Mouse (Mus musculus) frontal cortex, postnatal 25 days (tissue): ENCODE data around the gene Pacs1.

ENCODE experiments used
- DNase-seq, 2 experiments: peaks; one replicate each; pipeline ENCODE4 v3.0.0; 2022; ENCODE audit warnings: low spot score in 2 of 2

Gene Pacs1

DNA sequence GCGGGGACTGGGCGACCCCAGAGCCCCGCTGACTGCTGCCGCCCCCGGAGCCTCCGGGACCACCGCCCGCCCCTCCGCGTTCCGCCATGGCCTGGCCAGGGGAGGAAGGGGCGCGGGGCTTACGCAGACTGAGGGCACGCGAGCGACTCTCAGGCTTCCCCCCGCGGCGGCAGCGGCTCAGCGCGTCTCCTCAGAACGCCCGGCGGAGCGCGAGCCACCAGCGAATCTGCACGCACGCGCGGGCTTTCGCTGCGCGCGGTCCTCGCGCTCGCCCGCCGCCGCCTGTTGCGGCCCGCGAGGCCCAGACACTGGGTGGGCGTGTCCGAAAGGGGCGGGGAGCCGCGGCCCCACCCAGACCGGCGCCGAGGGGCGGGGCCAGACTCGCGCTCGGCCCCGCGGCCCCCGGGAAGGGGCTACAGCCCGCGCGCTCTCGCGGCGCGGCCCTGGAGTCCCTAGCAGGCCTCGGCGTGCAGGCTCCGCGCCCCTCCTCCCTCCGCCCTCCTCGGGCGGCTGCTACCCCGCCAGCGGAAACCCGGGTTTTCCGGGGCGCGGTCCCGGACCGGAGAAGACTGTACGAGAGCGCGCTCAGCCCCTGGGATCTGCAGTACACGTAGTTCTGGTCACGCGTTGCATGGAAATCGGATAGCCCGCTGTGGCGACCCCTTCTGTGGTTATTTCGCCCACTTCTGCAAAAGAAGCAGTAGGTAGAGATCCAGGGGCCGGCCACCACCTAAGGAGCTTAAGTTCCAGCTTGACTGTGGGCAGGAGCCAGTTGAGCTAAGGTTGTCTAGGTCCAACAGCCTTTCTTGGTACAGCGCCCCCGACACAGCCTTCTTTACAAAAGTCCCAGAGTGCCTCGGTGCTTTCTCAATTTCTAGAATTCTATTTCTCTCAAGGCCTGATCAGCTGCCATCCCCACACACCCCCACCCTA lies at the start of gene Pacs1:
Pacs1 (minus strand) TSS at position 319 of the 933 bp plus-strand sequence.
- DNase-seq, result peak; percentile 68 to 73

GRCm38 (mm10) chr19:5313189-5313588 lies 40.3 kb upstream of the Pacs1 start:
- DNase-seq, result no peak

- DNase-seq, result no peak
Measured at GRCm38 (mm10) chr19:5309025-5309424, 36.1 kb upstream of the Pacs1 start.

DNA sequence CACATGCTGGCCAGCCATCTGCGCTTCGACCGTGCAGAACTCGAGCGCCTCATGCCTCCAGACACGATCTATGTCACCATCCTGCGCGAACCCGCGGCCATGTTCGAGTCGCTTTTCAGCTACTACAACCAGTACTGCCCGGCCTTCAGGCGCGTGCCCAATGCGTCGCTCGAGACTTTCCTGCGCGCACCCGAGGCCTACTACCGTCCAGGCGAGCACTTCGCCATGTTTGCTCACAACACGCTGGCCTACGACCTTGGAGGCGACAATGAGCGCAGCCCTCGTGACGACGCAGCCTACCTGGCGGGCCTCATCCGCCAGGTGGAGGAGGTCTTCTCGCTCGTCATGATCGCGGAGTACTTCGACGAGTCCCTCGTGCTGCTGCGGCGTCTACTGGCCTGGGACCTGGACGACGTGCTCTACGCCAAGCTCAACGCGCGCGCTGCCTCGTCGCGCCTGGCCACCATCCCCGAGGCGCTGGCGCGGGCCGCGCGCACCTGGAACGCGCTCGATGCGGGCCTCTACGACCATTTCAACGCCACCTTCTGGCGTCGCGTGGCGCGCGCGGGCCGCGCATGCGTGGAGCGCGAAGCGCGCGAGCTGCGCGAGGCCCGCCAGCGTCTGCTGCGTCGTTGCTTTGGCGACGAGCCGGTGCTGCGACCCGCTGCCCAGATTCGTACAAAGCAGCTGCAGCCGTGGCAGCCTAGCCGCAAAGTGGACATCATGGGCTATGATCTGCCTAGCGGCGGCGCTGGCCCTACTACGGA lies 34.2 kb upstream of the Pacs1 start:
- DNase-seq, result no peak

DNA sequence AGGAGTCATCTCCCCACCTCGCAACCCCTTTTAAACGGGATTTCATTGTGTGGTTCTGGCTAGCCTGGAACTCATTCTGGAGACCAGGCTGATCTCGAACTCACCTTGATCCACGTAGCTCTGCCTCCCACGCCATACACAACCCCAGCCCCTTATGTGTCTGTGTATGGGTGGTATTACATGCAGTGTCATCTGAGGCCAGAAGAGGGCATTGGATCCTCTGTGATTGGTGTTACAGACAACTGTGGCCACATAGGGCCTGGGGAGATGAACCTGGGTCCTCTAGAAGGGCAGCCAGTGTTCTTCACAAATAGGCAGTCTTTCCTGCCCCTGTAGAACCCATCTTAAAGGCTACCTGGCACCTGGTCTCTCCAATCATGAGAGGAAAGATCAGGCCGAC lies 33.4 kb upstream of the Pacs1 start:
- DNase-seq, result no peak

DNA sequence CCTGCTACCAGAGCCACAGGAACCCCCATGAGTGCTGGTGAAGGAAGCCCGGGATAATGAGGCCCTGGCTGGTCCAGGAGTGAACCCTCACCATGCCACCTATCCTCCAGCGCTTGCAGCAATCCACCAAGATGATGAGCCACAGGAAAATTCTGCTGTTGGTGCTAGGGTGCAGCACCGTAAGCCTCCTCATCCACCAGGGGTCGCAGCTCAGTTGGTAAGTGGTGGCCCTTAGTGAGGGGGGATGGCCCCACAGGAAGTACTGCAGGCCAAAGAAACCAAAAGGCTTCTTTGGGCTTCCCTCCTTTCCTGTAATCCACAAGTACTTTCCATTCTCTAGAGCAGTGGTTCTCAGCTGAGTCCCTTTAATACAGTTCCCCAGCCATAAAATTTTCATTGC lies 29.5 kb upstream of the Pacs1 start:
- DNase-seq, result no peak

- DNase-seq, result no peak
Measured at GRCm38 (mm10) chr19:5300588-5300987, 27.7 kb upstream of the Pacs1 start.

GRCm38 (mm10) chr19:5297903-5298800 lies 25.2 kb upstream of the Pacs1 start, which contains the start of gene Gal3st3:
TSS of gene Gal3st3 (plus strand) at chr19:5298331.
- DNase-seq, result no peak

DNA sequence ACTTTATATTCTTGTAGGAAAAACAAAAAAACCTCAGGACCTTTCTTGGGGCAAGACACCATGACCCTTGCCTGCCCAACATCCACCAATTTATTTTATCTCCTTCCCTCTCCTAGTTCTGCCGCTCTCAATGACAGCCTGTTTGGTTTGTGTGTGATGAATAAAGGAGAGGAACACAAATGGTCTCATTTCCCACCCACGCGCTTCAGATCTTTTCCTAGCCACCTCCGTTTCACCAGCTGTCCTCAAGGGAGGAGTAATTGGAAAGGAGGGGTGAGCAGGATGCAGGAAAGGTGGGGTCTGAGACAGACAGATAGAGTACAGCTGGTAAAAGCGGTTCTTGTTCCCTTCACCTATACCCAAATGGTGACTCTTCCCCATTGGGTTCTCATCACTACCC lies 23.7 kb upstream of the Pacs1 start:
- peak; percentile 25 to 35 for DNase-seq

DNA sequence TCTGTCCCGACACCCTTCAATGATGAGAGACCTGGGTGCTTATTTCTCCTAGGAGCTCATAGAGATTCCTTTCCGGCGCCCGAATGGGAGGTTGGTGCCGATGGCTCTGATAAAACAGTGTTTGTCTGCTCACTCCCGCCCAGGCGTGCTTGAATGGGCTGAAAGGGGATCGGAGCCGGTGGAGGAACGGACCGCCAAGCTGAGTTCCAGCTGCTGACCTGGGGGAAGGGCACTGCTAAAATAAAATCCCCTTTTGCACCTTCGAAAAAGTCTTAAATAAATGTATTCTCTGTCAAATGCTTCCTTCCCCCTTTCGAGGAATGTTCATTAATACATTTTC lies 22.8 kb upstream of the Pacs1 start:
- no peak for DNase-seq

- DNase-seq, result peak; percentile 94 to 98
Measured at GRCm38 (mm10) chr19:5294972-5295735, 22.2 kb upstream of the Pacs1 start, which contains the start of gene Sf3b2. TSS of gene Sf3b2 (minus strand) at chr19:5295455.

- no peak for DNase-seq
Measured at GRCm38 (mm10) chr19:5278381-5278780, 5.5 kb upstream of the Pacs1 start.

DNA sequence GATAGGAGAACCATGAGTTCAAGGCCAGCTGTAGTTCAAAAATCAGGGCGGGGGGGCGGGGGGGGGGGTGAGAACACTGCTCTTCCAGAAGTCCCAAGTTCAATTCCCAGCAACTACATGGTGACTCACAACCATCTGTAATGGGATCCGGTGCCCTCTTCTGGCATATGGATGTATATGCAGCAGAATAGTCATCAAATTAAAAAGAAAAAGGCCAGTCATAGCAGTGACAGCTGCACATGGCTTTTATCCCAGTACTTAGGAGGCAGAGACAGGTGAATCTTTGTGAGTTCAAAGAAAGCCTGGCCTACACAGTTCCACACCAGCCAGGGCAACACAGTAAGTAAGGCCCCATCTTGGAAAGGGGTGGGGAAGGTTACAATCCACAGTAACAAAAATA lies 4.2 kb upstream of the Pacs1 start:
- no peak for DNase-seq

DNA sequence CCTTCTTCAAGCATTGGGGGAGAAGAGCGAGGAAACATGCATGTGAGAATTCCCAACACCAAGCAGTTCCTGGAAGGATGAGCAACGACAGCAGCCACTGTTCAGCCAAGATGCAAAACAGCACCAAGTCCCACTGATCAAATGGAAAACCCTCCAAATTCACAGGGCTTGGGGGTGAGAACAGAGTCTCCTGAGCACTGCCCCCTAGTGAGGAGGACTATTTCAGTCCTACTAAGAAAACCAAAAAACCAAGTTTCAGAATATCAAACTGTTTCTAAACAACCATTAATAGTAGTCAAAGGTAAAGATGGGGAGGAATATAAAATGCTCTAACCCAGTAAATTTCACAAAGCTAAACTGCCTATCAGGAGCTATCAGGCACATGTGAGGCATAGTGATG lies 3.6 kb upstream of the Pacs1 start:
- no peak for DNase-seq

DNA sequence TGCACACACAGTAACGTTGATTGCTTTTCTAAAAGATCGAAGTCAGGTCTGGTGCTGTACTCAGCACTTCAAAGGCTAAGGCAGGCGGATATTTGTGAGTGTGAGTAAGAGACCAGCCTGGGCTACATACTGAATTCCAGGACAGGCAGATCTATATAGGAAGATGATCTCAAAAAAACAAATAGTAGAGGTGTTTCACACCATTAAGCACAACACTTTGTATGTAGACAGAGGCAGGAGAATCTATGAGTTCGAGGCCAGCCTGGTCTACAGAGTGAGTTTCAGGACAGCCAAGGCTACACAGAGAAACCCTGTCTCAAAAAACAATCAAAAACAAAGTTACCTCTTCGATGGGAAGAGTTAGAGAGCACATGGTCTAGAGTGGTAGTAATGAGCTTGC lies 2.8 kb upstream of the Pacs1 start:
- DNase-seq, result no peak

DNA sequence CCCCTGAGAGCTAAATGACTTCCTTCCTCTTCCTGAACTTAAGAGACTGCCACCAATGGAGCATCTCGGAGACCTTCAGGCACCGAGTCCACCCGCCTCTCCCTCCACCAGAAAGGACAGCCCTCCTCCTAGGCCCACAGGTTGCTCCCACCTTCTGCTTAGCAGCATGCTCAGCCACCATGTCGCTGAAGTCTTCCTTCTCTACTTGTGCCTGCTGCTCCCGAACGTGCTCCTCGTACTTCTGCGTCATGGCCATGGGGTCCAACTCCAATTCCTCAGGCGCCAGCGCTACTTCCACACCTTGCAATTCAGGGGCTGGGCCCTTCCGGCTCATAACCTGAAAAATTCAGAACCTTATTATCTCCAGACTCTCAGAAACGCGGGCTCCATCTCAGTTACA lies 1.7 kb upstream of the Pacs1 start:
- no peak for DNase-seq

GRCm38 (mm10) chr19:5273916-5274315 lies 997 bp upstream of the Pacs1 start:
- DNase-seq, result no peak

DNA sequence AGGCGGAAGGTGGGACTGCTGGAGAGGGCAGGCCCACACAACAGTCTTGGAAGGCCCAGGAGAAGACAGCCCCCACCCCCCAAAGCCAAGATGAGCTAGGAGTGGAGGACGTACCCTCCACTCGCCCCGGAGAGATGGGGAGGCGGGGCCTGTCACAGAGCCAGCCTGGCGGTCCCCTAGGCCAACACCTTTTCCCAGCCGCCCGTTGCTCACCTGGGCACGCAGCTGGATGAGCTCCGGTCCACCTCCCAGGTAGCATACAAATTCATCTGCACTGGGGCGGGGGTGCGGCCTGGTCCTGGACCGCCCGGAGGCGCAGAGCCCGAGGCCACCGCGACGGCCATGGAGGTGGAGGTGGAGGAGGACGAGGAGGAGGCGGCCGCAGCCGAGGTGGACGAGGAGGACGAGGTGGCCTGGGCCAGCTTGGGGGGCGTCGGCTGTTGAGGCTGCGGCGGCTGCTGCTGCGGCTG lies 558 bp downstream of the Pacs1 start:
- DNase-seq, result peak in 1 of 2 experiments; percentile 11

DNA sequence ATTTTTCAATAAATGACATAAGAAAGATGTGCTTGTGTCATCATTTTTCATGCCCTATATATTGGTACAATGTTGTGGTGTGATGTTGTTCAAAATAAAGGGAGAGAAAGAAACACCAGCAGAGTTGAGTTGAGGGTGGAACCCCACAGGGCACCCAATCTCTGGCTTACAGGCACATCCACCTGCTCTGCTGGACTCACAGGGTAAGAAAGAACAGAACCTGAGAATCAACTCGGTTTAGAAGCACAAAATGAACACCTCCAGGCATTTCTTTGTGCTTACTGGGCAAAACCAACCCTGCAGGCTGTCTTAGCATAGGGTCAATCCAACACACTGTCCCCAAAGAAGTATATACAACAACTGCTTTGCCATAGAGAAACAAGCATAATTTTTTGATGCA lies 1.5 kb downstream of the Pacs1 start:
- DNase-seq, result no peak

- DNase-seq, result no peak
Measured at GRCm38 (mm10) chr19:5269392-5269791, 3.5 kb downstream of the Pacs1 start.

- no peak for DNase-seq
Measured at GRCm38 (mm10) chr19:5268875-5269274, 4.0 kb downstream of the Pacs1 start.
